Mouse (Mus musculus): ENCODE data around the gene Inpp1. TPM values are rescaled to one million over a fixed set of nuclear protein-coding genes. Genes with fewer than 3 reads are reported as not detected.

The Inpp1 gene
- polyA plus RNA-seq, 1 experiment from 2014 or later = 35.2 TPM

DNA sequence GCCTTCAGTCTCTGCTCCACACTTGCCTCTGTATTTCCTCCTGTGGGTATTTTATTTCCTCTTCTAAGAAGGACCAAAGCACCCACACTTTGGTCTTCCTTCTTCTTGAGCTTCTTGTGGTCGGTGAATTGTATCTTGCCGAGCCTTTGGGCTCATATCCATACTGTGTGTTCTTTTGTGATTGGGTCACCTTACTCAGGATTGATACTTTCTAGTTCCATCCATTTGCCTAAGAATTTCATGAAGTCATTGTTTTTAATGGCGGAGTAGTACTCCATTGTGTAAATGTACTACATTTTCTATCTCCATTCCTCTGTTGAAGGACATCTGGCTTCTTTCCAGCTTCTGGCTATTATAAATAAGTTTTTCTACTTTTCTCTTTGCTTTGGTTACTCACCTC, 26.9 kb upstream of the Inpp1 start:
- Histone ChIP-seq H3K27me3 (ENCODE audit: control insufficient read depth, insufficient read depth, low read length) (no peaks in the 10 kb centered on the region), H3K27ac (ENCODE audit: low read depth, low read length) (no peak overlapping the region), H3K9me3 (ENCODE audit: control insufficient read depth, low read length) (no peaks in the 10 kb centered on the region), H3K9ac (replicated peaks; ENCODE audit: low read depth, low read length) (no peak overlapping the region), H3K4me1 (ENCODE audit: control insufficient read depth, insufficient read depth, low read length) (0 out of 2 replicates have a peak, but pooled peaks cover 6% of the 10 kb centered on the region), H3K4me3 (ENCODE audit: low read depth, low read length) (peak overlapping the region; percentile 47), H3K4me2 (ENCODE audit: low read depth, low read length) (peak overlapping the region; percentile 53), H3K36me3 (ENCODE audit: control insufficient read depth, insufficient read depth, low read length) (no peaks in the 10 kb centered on the region)
- ATAC-seq (ENCODE audit: low read depth) = peak; percentile 20
- WGBS = 21% methylated on average over 3 of the region's 3 CpGs

DNA sequence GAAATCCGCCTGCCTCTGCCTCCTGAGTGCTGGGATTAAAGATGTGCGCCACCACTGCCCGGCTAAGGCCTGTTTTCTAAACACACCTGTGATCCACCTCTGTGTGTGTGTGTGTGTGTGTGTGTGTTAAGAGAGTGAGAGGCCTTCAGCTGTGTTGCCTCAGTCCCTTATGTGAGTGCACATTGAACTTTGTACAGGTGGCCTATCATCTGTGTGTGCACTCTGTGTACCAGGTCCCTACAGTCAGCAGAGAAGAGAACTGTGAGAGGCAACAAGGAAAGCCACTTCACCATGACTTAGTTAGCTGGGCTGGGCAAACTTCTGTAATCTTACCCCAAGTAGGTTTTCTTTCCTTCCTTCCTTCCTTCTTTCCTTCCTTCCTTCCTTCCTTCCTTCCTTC, 21.6 kb upstream of the Inpp1 start:
- Histone ChIP-seq H3K27ac (ENCODE audit: low read depth, low read length) (no peak overlapping the region), H3K4me3 (ENCODE audit: low read depth, low read length) (no peak overlapping the region), H3K36me3 (ENCODE audit: control insufficient read depth, insufficient read depth, low read length) (no peaks in the 10 kb centered on the region), H3K27me3 (ENCODE audit: control insufficient read depth, insufficient read depth, low read length) (no peaks in the 10 kb centered on the region), H3K9me3 (ENCODE audit: control insufficient read depth, low read length) (no peaks in the 10 kb centered on the region), H3K4me2 (ENCODE audit: low read depth, low read length) (no peak overlapping the region), H3K9ac (replicated peaks; ENCODE audit: low read depth, low read length) (no peak overlapping the region), H3K4me1 (ENCODE audit: control insufficient read depth, insufficient read depth, low read length) (no peaks in the 10 kb centered on the region)
- WGBS = 98% methylated on average over 3 of the region's 3 CpGs
- ATAC-seq (ENCODE audit: low read depth) = no peak

DNA sequence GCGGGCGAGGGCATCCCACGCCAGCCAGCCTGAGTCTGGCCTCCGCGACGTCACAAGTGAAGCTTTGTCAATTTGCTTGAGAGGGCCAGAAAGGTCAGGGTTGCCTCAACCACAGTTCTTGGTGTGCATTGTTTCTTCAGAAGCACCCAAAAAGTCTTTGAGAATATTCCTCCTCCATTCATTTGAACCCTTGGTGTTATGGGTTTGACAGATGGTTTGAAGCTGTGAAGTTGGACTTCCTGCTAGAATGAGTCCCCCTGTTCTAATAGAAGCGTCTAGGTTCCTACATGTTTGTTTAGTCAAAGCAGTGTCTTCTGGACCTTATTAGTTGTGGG, 292 bp upstream of the Inpp1 start:
- 3% methylated on average over 7 of the region's 7 CpGs for WGBS
- ATAC-seq (ENCODE audit: low read depth) = 0 out of 2 replicates have a peak, but pooled peaks have one; percentile 1
- Histone ChIP-seq H3K9ac (replicated peaks; ENCODE audit: low read depth, low read length) (peak overlapping the region; percentile 88), H3K9me3 (ENCODE audit: control insufficient read depth, low read length) (no peaks in the 10 kb centered on the region), H3K4me2 (ENCODE audit: low read depth, low read length) (peak overlapping the region; percentile 66), H3K4me1 (ENCODE audit: control insufficient read depth, insufficient read depth, low read length) (peaks cover 11% of the 10 kb centered on the region; the same call in 1 of the 2 replicates), H3K4me3 (ENCODE audit: low read depth, low read length) (peak overlapping the region; percentile 55), H3K27me3 (ENCODE audit: control insufficient read depth, insufficient read depth, low read length) (no peaks in the 10 kb centered on the region), H3K27ac (ENCODE audit: low read depth, low read length) (peak overlapping the region; percentile 81; the same call in 1 of the 2 replicates), H3K36me3 (ENCODE audit: control insufficient read depth, insufficient read depth, low read length) (no peaks in the 10 kb centered on the region)

DNA sequence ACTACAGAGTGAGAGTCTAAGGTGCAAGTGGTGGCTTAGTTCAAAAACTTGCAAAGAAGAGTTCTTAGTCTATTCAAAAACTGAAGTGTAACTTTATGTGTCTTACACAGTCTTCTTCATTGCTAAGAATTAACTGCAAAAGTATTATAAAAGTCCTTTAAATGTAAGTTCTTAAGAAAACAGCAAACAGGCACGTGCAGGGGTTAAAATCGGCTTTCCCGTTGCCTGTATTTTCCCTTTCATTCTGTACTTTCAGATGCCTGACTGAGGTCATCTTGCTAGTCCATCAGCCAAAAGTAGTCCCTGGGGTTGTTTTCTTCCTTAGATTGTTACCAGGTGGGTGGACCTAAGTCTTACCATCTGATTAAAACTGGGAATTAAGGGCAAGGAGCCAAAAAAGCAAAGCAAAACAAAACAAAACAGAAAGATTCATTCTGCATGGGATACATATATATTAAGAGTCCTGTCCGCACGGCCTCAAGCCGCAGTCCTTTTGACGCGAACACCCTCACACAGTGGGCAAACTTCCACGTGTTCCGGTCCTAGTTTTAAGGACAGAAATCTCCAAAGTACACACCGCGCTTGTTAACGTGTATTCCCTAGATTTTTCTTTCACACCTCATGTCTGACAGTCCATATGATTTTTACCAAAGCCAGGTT, 1.1 kb downstream of the Inpp1 start:
- Histone ChIP-seq H3K9me3 (ENCODE audit: control insufficient read depth, low read length) (no peaks in the 10 kb centered on the region), H3K4me1 (ENCODE audit: control insufficient read depth, insufficient read depth, low read length) (peaks cover 11% of the 10 kb centered on the region; the same call in 1 of the 2 replicates), H3K4me3 (ENCODE audit: low read depth, low read length) (peak overlapping the region; percentile 55), H3K27ac (ENCODE audit: low read depth, low read length) (peak overlapping the region; percentile 81), H3K4me2 (ENCODE audit: low read depth, low read length) (peak overlapping the region; percentile 66), H3K27me3 (ENCODE audit: control insufficient read depth, insufficient read depth, low read length) (no peaks in the 10 kb centered on the region), H3K9ac (replicated peaks; ENCODE audit: low read depth, low read length) (no peak overlapping the region), H3K36me3 (ENCODE audit: control insufficient read depth, insufficient read depth, low read length) (no peaks in the 10 kb centered on the region)
- 63% methylated on average over 13 of the region's 13 CpGs for WGBS
- peak; percentile 35 for ATAC-seq (ENCODE audit: low read depth)

DNA sequence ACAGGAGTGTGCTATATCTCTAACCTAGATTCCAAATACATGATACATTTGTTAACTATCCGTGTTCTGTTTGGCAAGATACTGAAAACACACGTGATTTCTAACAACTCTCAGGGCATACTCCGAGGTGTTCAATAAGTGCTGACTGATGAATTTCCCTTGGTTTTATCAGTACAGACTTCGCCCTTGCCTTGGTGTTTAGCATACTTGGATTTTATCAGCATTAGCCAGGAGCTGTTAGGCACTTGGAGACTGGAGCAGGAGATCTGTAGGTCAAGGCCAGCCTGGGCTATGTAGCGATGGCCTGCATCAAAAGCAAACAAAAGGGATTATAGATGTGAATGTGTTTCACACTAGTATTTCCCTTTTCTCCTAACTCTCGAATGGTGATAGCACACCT, 9.0 kb downstream of the Inpp1 start:
- no peaks in the 10 kb centered on the region for H3K9me3 ChIP-seq (ENCODE audit: control insufficient read depth, low read length)
- H3K4me2 ChIP-seq (ENCODE audit: low read depth, low read length) = no peak overlapping the region
- H3K27ac ChIP-seq (ENCODE audit: low read depth, low read length) = no peak overlapping the region
- H3K27me3 ChIP-seq (ENCODE audit: control insufficient read depth, insufficient read depth, low read length) = no peaks in the 10 kb centered on the region
- H3K9ac ChIP-seq (replicated peaks; ENCODE audit: low read depth, low read length) = no peak overlapping the region
- WGBS = 92% methylated on average over 6 of the region's 6 CpGs
- ATAC-seq (ENCODE audit: low read depth) = no peak
- no peaks in the 10 kb centered on the region for H3K4me1 ChIP-seq (ENCODE audit: control insufficient read depth, insufficient read depth, low read length)
- no peak overlapping the region for H3K4me3 ChIP-seq (ENCODE audit: low read depth, low read length)
- no peaks in the 10 kb centered on the region for H3K36me3 ChIP-seq (ENCODE audit: control insufficient read depth, insufficient read depth, low read length)

DNA sequence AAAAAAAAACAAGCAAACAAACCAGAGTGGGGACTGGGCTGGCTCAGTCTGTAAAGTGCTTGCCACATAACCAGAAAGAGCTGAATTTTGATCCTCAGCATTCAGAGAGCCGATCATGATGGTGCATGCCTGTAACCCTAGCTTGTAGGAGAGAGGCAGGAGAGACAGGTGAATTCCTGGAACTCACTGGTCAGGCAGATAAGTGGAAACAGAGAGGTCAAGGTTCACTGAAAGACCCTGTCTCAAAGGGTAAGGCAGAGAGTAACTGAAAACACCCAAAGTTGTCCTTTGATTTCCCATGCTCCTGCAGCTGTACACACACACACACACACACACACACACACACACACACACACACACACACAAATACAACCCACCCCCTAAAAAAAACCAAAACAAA, 12.4 kb downstream of the Inpp1 start:
- Histone ChIP-seq H3K4me1 (ENCODE audit: control insufficient read depth, insufficient read depth, low read length) (no peaks in the 10 kb centered on the region), H3K9ac (replicated peaks; ENCODE audit: low read depth, low read length) (no peak overlapping the region), H3K4me2 (ENCODE audit: low read depth, low read length) (no peak overlapping the region), H3K27ac (ENCODE audit: low read depth, low read length) (no peak overlapping the region), H3K27me3 (ENCODE audit: control insufficient read depth, insufficient read depth, low read length) (no peaks in the 10 kb centered on the region), H3K36me3 (ENCODE audit: control insufficient read depth, insufficient read depth, low read length) (no peaks in the 10 kb centered on the region), H3K4me3 (ENCODE audit: low read depth, low read length) (no peak overlapping the region), H3K9me3 (ENCODE audit: control insufficient read depth, low read length) (no peaks in the 10 kb centered on the region)
- no peak for ATAC-seq (ENCODE audit: low read depth)
- WGBS = 83% methylated on average over 1 of the region's 1 CpGs

DNA sequence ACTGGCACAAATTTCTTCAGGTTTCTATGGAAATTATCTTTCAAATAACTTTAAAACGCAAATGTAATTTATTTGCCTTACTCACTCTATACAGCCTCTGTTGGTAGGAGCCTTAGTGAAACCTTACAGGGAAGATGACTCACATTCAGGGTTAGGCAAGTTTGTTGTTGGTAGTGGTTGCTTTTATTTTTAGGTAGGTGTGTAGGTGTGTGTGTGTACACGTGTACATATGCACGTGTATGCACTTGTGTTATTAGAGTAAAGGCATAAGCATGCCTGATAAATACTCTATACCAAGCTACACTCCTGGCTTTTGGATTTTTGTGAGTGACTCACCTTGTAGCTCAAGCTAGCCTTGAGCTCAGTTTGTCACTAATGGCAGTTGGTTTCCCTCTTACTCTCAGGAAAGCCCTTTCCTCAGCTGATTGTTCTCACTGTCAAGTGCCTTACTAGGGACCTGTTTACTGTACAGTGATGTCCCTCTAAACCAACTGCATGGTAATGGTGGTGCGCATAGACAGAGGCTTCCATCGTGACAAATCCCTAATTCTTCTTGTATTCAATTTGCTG, 15.0 kb downstream of the Inpp1 start:
- Histone ChIP-seq H3K4me2 (ENCODE audit: low read depth, low read length) (no peak overlapping the region), H3K4me1 (ENCODE audit: control insufficient read depth, insufficient read depth, low read length) (no peaks in the 10 kb centered on the region), H3K27me3 (ENCODE audit: control insufficient read depth, insufficient read depth, low read length) (no peaks in the 10 kb centered on the region), H3K27ac (ENCODE audit: low read depth, low read length) (no peak overlapping the region), H3K9ac (replicated peaks; ENCODE audit: low read depth, low read length) (no peak overlapping the region), H3K4me3 (ENCODE audit: low read depth, low read length) (no peak overlapping the region), H3K9me3 (ENCODE audit: control insufficient read depth, low read length) (no peaks in the 10 kb centered on the region), H3K36me3 (ENCODE audit: control insufficient read depth, insufficient read depth, low read length) (no peaks in the 10 kb centered on the region)
- ATAC-seq (ENCODE audit: low read depth) = no peak
- 95% methylated on average over 5 of the region's 5 CpGs for WGBS

DNA sequence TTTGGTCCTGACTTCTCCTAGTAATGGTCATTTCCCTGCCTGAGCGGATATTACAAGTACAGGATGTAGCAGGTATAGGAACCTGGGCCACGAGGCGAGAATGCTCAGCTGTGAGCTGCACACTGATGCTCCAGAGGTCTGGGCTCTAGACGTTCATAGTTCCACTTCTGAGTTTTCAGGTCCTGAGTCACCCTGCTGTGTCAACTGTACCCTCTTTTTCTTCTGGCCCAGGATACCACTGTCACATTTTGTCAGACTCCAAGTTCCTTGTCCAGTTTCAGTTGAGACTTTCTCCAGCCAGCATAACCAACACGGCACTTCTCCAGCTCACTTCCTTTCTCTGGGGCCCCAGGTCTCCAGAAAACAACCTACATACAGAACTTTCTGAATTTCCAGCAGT, 15.8 kb downstream of the Inpp1 start:
- no peak for ATAC-seq (ENCODE audit: low read depth)
- Histone ChIP-seq H3K4me1 (ENCODE audit: control insufficient read depth, insufficient read depth, low read length) (no peaks in the 10 kb centered on the region), H3K4me3 (ENCODE audit: low read depth, low read length) (no peak overlapping the region), H3K4me2 (ENCODE audit: low read depth, low read length) (no peak overlapping the region), H3K27ac (ENCODE audit: low read depth, low read length) (no peak overlapping the region), H3K9ac (replicated peaks; ENCODE audit: low read depth, low read length) (no peak overlapping the region), H3K36me3 (ENCODE audit: control insufficient read depth, insufficient read depth, low read length) (no peaks in the 10 kb centered on the region), H3K9me3 (ENCODE audit: control insufficient read depth, low read length) (no peaks in the 10 kb centered on the region), H3K27me3 (ENCODE audit: control insufficient read depth, insufficient read depth, low read length) (no peaks in the 10 kb centered on the region)
- 95% methylated on average over 5 of the region's 5 CpGs for WGBS

DNA sequence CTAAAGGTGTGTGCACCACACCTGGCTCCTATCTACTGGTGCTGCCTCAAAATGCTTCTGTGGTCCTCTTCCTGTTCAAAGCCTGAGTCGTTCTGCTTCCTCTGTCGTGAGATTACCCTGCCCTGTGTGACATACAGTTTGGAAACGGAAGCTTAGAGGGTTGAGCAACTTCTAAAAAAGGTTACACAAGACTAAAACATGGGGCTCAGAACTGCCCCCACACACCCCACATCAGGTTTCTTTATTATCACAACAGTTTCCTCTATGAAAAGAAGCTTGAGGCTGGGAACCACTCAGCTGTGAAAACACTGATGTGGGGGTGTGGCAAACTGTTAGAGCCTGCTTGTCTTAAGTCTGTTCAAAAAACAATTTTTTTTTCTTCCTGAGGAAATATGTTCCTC, 17.1 kb downstream of the Inpp1 start:
- Histone ChIP-seq H3K36me3 (ENCODE audit: control insufficient read depth, insufficient read depth, low read length) (0 out of 2 replicates have a peak, but pooled peaks cover 4% of the 10 kb centered on the region), H3K9me3 (ENCODE audit: control insufficient read depth, low read length) (no peaks in the 10 kb centered on the region), H3K4me2 (ENCODE audit: low read depth, low read length) (no peak overlapping the region), H3K4me1 (ENCODE audit: control insufficient read depth, insufficient read depth, low read length) (no peaks in the 10 kb centered on the region), H3K4me3 (ENCODE audit: low read depth, low read length) (no peak overlapping the region), H3K9ac (replicated peaks; ENCODE audit: low read depth, low read length) (no peak overlapping the region), H3K27ac (ENCODE audit: low read depth, low read length) (no peak overlapping the region), H3K27me3 (ENCODE audit: control insufficient read depth, insufficient read depth, low read length) (no peaks in the 10 kb centered on the region)
- 78% methylated on average over 3 of the region's 3 CpGs for WGBS
- ATAC-seq (ENCODE audit: low read depth) = no peak
